Mouse (Mus musculus) C2C12 (cell line): ENCODE measurements around the gene Kalrn.

Experiments used
- CEBPB ChIP-seq: IDR thresholded peaks from one replicate; pipeline ENCODE4 v1.6.1; 2011; ENCODE audit warnings: low read depth, mild to moderate bottlenecking, control low read depth, moderate library complexity
- CTCF ChIP-seq: IDR thresholded peaks from one replicate; pipeline ENCODE4 v1.5.1; 2011; ENCODE audit not compliant: control insufficient read depth, insufficient read depth, insufficient read length
- USF1 ChIP-seq: IDR thresholded peaks from one replicate; pipeline ENCODE4 v1.6.1; 2011; ENCODE audit warnings: low read depth, mild to moderate bottlenecking, control low read depth, moderate library complexity

DNA sequence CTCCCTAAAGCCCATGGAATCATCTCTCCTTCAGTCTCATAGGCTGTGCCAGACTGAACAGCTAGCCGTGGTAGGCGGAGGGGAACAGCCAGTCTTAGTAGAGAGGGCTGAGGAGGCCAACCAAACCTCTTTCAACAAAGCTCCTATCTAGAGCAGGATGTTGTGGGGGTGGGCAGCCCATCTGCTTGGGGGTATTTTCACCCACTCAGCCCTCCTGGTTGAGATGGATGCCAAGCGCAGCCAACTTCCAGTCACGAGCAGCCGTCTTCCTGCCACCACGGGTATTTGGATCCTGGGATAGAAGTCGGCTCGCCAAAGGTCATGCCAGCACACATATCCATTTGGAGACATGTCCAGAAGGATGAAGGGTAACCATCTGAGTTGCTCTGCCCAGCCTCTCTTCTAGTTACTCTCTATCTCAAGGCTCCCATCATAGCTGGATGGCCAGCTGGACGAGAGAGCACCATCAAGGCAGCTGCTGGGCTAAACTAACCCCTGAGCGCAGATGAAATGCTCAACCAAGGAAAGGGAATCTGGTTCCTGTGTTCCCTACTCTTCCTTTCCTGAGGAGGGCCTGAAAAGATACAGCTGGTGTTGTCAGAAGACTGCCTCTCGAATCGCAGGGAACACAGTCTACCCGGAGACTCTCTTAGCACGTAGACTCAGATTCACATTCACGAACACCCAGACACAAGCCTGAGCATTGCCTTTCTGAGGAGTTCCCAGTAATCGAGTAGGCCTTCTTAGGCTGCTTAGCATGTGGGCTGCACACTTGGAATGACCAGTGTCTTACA, 331.2 kb downstream of the Kalrn start:
- TF ChIP-seq CTCF (no peak), USF1 (no peak), CEBPB (no peak)
